Mouse (Mus musculus): Measurements from ENCODE around the gene Tpp2.

GRCm38 (mm10) chr1:43933488-43934415 is at the start of gene Tpp2:
- TF ChIP-seq CTCF (IDR thresholded peaks at IDR 0.05; ENCODE audit: insufficient read depth, low read length) (no peak), POLR2A (IDR thresholded peaks at IDR 0.05; ENCODE audit: borderline replicate concordance, extremely low read depth, low read depth, low read length) (peak; percentile 96; the same call in 1 of the 2 replicates)

All from lung, adult 2 months (tissue).